Mouse (Mus musculus) liver, embryonic 16.5 days (tissue): Measurements from ENCODE around the gene Top2a. TPM values are rescaled to one million over a fixed set of nuclear protein-coding genes. Genes with fewer than 3 reads are reported as not detected.

Experiments
- ATAC-seq: fragments of 200-750 bp; cut with Nextera tagmentation; 2 replicates; pipeline ENCODE4 v1.8.0; 2017; ENCODE audit warnings: low read depth, mild to moderate bottlenecking, moderate number of reproducible peaks, moderate library complexity
- H3K27ac ChIP-seq: fragments of 300-500 bp; sonication (generic); 2 replicates; pipeline ENCODE4 v1.5.1; 2014; ENCODE audit warnings: mild to moderate bottlenecking, low read length
- H3K27me3 ChIP-seq: fragments of 300-500 bp; sonication (generic); 2 replicates; pipeline ENCODE4 v1.6.1; 2014; ENCODE audit warnings: low read depth, low read length, mixed read lengths; ENCODE audit not compliant: control insufficient read depth, insufficient read depth
- H3K36me3 ChIP-seq: fragments of 300-500 bp; sonication (generic); 2 replicates; pipeline ENCODE4 v1.6.1; 2014; ENCODE audit warnings: mild to moderate bottlenecking; ENCODE audit not compliant: control insufficient read depth, insufficient read depth
- H3K4me1 ChIP-seq: fragments of 300-500 bp; sonication (generic); 2 replicates; pipeline ENCODE4 v1.6.1; 2014; ENCODE audit warnings: low read depth, low read length, mixed read lengths; ENCODE audit not compliant: control insufficient read depth
- H3K4me2 ChIP-seq: fragments of 300-500 bp; sonication (generic); 2 replicates; pipeline ENCODE4 v1.6.1; 2014; ENCODE audit warnings: low read depth, low read length, mixed read lengths
- H3K4me3 ChIP-seq: fragments of 300-500 bp; sonication (generic); 2 replicates; pipeline ENCODE4 v1.5.1; 2014; ENCODE audit warnings: low read depth, mild to moderate bottlenecking, low read length
- H3K9ac ChIP-seq: fragments of 300-500 bp; sonication (generic); 2 replicates; pipeline ENCODE4 v1.6.1; 2014; ENCODE audit warnings: low read depth, low read length
- H3K9me3 ChIP-seq: fragments of 300-500 bp; sonication (generic); replicated peaks from 2 replicates; pipeline ENCODE4 v1.6.1; 2016; ENCODE audit warnings: low read length; ENCODE audit not compliant: control insufficient read depth
- WGBS: fragments of 180-500 bp; shearing (Covaris S2); extraction: QIAGEN DNeasy Blood & Tissue Kit; methylation state at CpG from one replicate; pipeline ENCODE4 v1.1.7; 2014; ENCODE audit not compliant: insufficient replicate concordance; 5-methylcytosine and 5-hydroxymethylcytosine counted together
- polyA plus RNA-seq: library from polyadenylated mRNA; unstranded; fragments of >200 nt; fragmentation: Nextera tagmentation; extraction: Ambion mirVana; gene quantifications from 2 replicates; pipeline ENCODE4 v1.2.1, GENCODE M21; 2015

The Top2a gene
- polyA plus RNA-seq, 1 experiment from 2014 or later = 189 TPM

GRCm38 (mm10) chr11:98943741-98944461, 80.1 kb downstream of the Top2a start:
- 30% methylated on average over 14 of the region's 14 CpGs for WGBS
- H3K36me3 ChIP-seq = no peaks in the 10 kb centered on the region
- ATAC-seq = no peak
- no peak overlapping the region for H3K4me3 ChIP-seq
- no peak overlapping the region for H3K9ac ChIP-seq
- peaks cover 76% of the 10 kb centered on the region for H3K4me1 ChIP-seq
- H3K4me2 ChIP-seq = peak overlapping the region; percentile 14; the same call in 1 of the 2 replicates
- no peaks in the 10 kb centered on the region for H3K9me3 ChIP-seq
- H3K27me3 ChIP-seq = peaks cover 7% of the 10 kb centered on the region
- peak overlapping the region; percentile 57 for H3K27ac ChIP-seq

Other genes with a start within 250 kb of the Top2a start
- gene Nr1d1, start 248.9 kb downstream of the Top2a start, polyA plus RNA-seq = 0.65 and 0.66 TPM in 2 replicates
- 4.9 and 5.3 TPM in 2 replicates for gene Msl1, start 228.7 kb downstream of the Top2a start, polyA plus RNA-seq
- 11.6 and 13.6 TPM in 2 replicates for gene Casc3, start 219.3 kb downstream of the Top2a start, polyA plus RNA-seq
- 0.06 and 0.18 TPM in 2 replicates for gene Rapgefl1, start 187.4 kb downstream of the Top2a start, polyA plus RNA-seq
- gene Wipf2, start 160.6 kb downstream of the Top2a start, polyA plus RNA-seq = 1.2 and 1.6 TPM in 2 replicates
- gene Cdc6, start 116.4 kb downstream of the Top2a start, polyA plus RNA-seq = 52.7 and 57.3 TPM in 2 replicates
- gene Rara, start 96.4 kb downstream of the Top2a start, polyA plus RNA-seq = 4.2 and 5.4 TPM in 2 replicates
- gene Gjd3, start 41.2 kb downstream of the Top2a start, polyA plus RNA-seq = 0.15 TPM in 1 of 2 replicates, not detected in the other
- 277 and 302 TPM in 2 replicates for gene Igfbp4, start 17.1 kb upstream of the Top2a start, polyA plus RNA-seq
- gene Tns4, start 65.1 kb upstream of the Top2a start, polyA plus RNA-seq = 0.19 and 0.21 TPM in 2 replicates
- 0.25 and 0.32 TPM in 2 replicates for gene Ccr7, start 130.9 kb upstream of the Top2a start, polyA plus RNA-seq
- 62.3 and 66.5 TPM in 2 replicates for gene Smarce1, start 206.8 kb upstream of the Top2a start, polyA plus RNA-seq
- gene Krt222, start 219.9 kb upstream of the Top2a start, polyA plus RNA-seq = 0.13 and 0.31 TPM in 2 replicates